Mouse (Mus musculus) embryonic facial prominence, embryonic 10.5 days (tissue): ENCODE results near the gene Olfr275. TPM values are rescaled to one million over a fixed set of nuclear protein-coding genes. Genes with fewer than 3 reads are reported as not detected.
"Not testable (repeated sequence)": the region's sequence is repeated elsewhere in the genome, so short reads cannot be mapped to it uniquely, and the experiment has no call there.

Experiments used
- DNase-seq: peaks from one replicate; pipeline ENCODE4 v3.0.0-alpha.2; 2017; ENCODE audit warnings: low spot score
- H3K27ac ChIP-seq: fragments of 300-500 bp; sonication (generic); replicated peaks from 2 replicates; pipeline ENCODE4 v1.5.1; 2016; ENCODE audit warnings: mild to moderate bottlenecking
- H3K27me3 ChIP-seq: fragments of 300-500 bp; sonication (generic); replicated peaks from 2 replicates; pipeline ENCODE4 v1.6.1; 2016; ENCODE audit warnings: low read depth, mild to moderate bottlenecking; ENCODE audit not compliant: poor library complexity, severe bottlenecking
- H3K36me3 ChIP-seq: fragments of 300-500 bp; sonication (generic); replicated peaks from 2 replicates; pipeline ENCODE4 v1.6.1; 2016; ENCODE audit warnings: mild to moderate bottlenecking, moderate library complexity
- H3K4me1 ChIP-seq: fragments of 300-500 bp; sonication (generic); 2 replicates; pipeline ENCODE4 v1.6.1; 2016
- H3K4me3 ChIP-seq: fragments of 300-500 bp; sonication (generic); 2 replicates; pipeline ENCODE4 v1.5.1; 2016; ENCODE audit warnings: mild to moderate bottlenecking, moderate library complexity
- H3K9me3 ChIP-seq: fragments of 300-500 bp; sonication (generic); 2 replicates; pipeline ENCODE4 v1.6.1; 2016; ENCODE audit warnings: mild to moderate bottlenecking
- WGBS: fragments of 180-500 bp; shearing (Covaris S2); methylation state at CpG from one replicate; pipeline ENCODE4 v1.1.7; 2016; 5-methylcytosine and 5-hydroxymethylcytosine counted together
- polyA plus RNA-seq: library from polyadenylated mRNA; unstranded; fragments of >200 nt; fragmentation: Nextera tagmentation; extraction: Ambion mirVana; gene quantifications from 2 replicates; pipeline ENCODE4 v1.2.1, GENCODE M21; 2016

Olfr275 gene
- polyA plus RNA-seq: not detected in 2 replicates

DNA sequence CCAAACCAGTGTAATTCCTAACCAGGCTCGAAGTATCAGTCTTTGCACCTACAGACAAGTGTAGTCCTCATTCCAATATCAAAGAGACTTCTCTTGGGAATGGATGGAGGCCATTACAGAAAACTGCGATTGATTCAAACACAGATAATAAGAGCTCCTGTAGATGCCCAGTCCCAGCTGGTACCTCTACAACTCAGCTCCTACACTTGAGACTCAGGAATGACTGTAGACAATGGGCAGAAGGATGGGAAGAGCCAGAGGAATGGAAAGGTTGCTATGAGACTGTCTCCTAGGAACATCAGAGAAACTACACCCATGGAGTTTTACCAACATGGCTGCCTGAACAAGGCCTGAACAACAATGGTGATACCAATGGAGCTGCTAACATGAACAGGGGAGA is at the start of gene Olfr275:
TSS of gene Olfr275 (plus strand) at position 301 of the 400 bp plus-strand sequence.
- no peak for DNase-seq
- H3K36me3 ChIP-seq: no peaks in the 10 kb centered on the region
- no peak within 1 kb of the TSS for H3K4me3 ChIP-seq
- 84% methylated on average over 2 of the region's 2 CpGs for WGBS
- H3K27me3 ChIP-seq: no peaks in the 10 kb centered on the region
- H3K9me3 ChIP-seq: no peaks in the 10 kb centered on the region
- no peaks in the 10 kb centered on the region for H3K4me1 ChIP-seq
- no peak within 1 kb of the TSS for H3K27ac ChIP-seq

DNA sequence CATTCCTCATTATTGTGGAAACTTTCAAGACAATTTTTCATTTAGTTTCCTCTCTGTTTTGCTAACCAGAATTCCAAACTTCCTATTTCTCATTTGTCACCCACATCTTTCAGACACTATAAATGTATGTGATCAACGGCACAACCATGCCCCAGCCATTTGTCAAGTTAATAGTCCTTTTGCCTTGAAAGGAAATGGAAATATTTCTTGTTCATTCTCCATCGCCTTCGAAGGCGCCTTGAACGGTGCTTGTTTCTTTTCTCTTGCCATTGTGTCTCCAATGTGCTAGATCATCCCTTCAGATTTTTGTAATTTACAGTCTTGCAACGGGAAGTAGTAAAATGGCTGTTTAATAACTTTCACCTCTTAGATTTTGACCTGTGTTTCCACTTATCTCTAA is 48.8 kb upstream of the Olfr275 start:
- H3K36me3 ChIP-seq: no peaks in the 10 kb centered on the region
- no peak for DNase-seq
- no peak overlapping the region for H3K4me3 ChIP-seq
- H3K27ac ChIP-seq: no peak overlapping the region
- H3K4me1 ChIP-seq: no peaks in the 10 kb centered on the region
- no peaks in the 10 kb centered on the region for H3K9me3 ChIP-seq
- WGBS: 90% methylated on average over 6 of the region's 6 CpGs
- no peaks in the 10 kb centered on the region for H3K27me3 ChIP-seq

DNA sequence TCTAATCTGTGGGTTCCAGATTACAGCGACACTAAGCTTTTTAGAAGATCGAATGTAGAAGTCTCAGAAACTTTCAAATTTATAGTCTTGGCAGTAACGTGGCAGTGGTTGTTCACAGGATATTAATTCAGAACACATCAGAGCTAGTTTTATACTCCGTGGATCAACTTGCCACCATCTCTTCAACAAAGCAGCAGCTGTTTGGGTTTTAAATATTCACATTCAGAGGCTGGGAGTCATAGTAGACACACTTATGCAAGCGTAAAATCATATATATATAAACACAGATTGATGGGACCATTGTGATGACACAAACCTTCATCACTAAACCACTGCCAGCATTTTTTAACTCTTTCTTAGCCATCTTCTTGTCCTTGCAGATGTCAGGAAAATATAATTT is 42.2 kb upstream of the Olfr275 start:
- no peaks in the 10 kb centered on the region for H3K4me1 ChIP-seq
- no peak overlapping the region for H3K4me3 ChIP-seq
- H3K27ac ChIP-seq: no peak overlapping the region
- no peaks in the 10 kb centered on the region for H3K36me3 ChIP-seq
- no peaks in the 10 kb centered on the region for H3K27me3 ChIP-seq
- no peaks in the 10 kb centered on the region for H3K9me3 ChIP-seq
- no peak for DNase-seq
- 87% methylated on average over 5 of the region's 5 CpGs for WGBS

DNA sequence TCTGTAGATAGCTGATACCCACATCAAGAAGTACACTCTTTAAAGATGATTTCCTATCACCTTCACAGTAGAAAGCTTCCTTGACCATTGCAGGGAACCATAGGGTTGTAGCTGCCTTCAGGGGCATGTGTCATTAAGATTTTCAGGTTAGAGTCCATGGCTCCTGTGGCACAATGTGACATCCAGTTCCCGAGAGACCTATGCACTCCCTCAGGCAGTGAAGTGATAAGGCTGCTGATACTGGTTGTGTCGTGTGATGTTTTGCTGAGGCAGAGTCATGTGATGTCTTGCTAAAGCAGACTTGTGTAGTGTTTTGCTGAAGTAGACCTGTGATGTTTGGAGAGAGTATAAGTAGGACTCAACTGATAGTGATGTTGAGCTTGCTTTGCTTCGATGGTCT is 14.4 kb upstream of the Olfr275 start:
- Histone ChIP-seq H3K27me3 (no peaks in the 10 kb centered on the region), H3K4me1 (no peaks in the 10 kb centered on the region), H3K36me3 (no peaks in the 10 kb centered on the region), H3K4me3 (no peak overlapping the region), H3K27ac (no peak overlapping the region), H3K9me3 (no peaks in the 10 kb centered on the region)
- no peak for DNase-seq
- 81% methylated on average over 3 of the region's 3 CpGs for WGBS

DNA sequence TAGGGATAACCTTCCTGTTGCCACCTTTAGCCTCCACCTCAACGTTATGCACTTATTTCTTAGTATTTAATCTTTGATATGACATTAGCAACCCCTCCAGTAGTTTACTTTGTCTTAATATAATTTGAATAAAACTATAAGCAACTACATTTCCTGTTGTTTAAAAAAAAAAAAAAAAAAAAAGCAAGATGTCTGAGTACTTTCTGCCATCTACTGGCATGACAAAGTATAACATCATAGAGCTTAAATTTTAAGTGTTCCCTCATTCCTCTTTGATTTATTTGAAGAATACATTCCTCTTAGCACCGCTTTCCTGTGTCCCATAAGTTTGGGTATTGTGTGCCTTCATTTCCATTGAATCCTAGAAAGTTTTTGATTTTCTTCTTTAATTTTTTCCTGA is 2.5 kb upstream of the Olfr275 start:
- WGBS: 45% methylated on average over 2 of the region's 2 CpGs
- Histone ChIP-seq H3K27me3 (no peaks in the 10 kb centered on the region), H3K27ac (no peak overlapping the region), H3K4me3 (no peak overlapping the region), H3K4me1 (no peaks in the 10 kb centered on the region), H3K9me3 (no peaks in the 10 kb centered on the region), H3K36me3 (no peaks in the 10 kb centered on the region)
- no peak for DNase-seq

DNA sequence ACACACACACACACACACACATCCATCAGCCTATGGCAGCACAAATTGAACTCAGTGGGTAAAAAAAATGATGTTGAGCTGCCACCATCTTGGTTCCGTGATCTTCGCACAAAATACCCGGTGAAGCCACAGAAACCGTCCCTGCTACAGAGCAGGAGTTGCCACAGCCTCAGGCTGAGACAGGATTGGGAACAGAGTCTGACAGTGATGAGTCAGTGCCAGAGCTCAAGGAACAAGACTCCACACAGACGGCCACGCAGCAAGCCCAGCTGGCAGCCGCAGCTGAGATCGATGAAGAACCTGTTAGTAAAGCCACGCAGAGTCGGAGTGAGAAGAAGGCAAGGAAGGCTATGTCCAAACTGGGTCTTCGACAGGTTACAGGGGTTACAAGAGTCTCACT is 7.0 kb downstream of the Olfr275 start:
- Histone ChIP-seq H3K9me3 (no peaks in the 10 kb centered on the region), H3K27me3 (no peaks in the 10 kb centered on the region), H3K27ac (no peak overlapping the region), H3K4me3 (no peak overlapping the region), H3K36me3 (no peaks in the 10 kb centered on the region), H3K4me1 (no peaks in the 10 kb centered on the region)
- no peak for DNase-seq
- WGBS: 95% methylated on average over 11 of the region's 11 CpGs

DNA sequence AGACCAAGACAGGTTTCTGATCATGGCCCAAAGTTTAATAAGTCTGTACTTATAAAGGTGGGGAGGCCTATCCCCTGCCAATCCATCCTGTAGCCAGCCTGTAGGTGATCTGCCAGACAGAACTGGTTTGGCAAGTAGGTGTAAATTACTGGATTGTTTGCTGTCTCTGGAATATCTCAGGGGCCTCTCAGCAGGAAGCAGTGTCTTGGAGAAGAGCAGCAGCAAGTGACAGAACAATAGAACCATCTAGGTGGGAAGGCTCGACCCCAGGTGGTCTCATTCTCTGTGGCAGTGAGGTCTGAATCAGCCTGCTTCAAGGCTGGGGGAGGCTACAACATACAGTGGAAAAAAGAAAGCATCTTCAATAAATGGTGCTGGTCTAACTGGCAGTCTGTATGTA is 31.0 kb downstream of the Olfr275 start:
- WGBS: 31% methylated on average over 1 of the region's 1 CpGs
- not testable (repeated sequence) for H3K27me3 ChIP-seq, H3K27ac ChIP-seq, H3K4me1 ChIP-seq, DNase-seq, H3K4me3 ChIP-seq, H3K36me3 ChIP-seq, H3K9me3 ChIP-seq

DNA sequence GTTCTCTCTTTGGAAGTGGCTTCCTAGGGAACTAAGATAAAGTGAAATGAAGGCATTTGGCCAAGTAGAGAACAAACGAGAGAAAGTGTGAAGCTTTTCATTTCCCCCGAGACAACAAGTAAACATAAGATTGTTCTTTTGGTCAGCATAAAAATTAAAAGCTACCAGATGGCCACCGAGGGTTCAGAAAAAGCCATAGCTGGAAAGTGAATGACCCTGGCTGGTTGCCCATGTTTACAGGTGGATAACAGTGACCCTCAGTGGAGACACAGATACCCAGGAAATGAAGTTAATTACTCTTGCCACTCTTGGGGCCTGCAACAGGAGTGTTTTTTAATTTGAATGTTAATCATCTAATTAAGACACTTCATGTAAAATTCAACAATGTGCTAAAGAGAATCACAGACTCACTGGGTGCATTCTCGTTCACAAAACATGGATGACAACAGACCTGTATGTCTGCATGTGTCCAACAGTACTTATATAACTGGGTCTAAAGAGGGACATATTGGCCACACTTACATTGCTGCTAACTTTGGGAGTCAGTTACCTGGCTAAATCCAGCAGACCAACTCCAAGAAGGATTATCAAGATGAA is 34.7 kb downstream of the Olfr275 start:
- Histone ChIP-seq H3K27me3 (no peaks in the 10 kb centered on the region), H3K27ac (no peak overlapping the region), H3K4me3 (no peak overlapping the region), H3K4me1 (no peaks in the 10 kb centered on the region), H3K9me3 (no peaks in the 10 kb centered on the region), H3K36me3 (no peaks in the 10 kb centered on the region)
- 77% methylated on average over 4 of the region's 4 CpGs for WGBS
- DNase-seq: no peak

DNA sequence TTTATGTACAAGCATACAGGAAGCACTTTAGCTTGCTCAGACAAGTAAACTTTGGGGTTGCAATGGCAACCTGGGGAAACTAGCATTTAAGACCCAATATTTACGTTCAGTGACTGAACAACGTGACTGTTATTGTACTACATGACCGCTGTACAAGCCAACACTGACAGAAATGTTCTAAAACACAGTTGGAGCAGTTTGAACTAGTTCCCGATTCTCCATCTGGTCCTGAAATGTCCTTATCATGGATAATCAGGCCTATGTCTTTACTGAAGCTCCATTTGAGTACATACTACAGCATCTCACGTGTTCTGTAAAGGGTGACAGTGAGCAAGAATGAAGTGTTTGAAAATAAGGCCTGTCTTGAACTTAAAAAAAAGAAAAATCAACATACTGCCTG is 35.3 kb downstream of the Olfr275 start:
- H3K36me3 ChIP-seq: no peaks in the 10 kb centered on the region
- H3K9me3 ChIP-seq: no peaks in the 10 kb centered on the region
- H3K4me1 ChIP-seq: no peaks in the 10 kb centered on the region
- no peak for DNase-seq
- no peak overlapping the region for H3K27ac ChIP-seq
- no peaks in the 10 kb centered on the region for H3K27me3 ChIP-seq
- 93% methylated on average over 5 of the region's 5 CpGs for WGBS
- no peak overlapping the region for H3K4me3 ChIP-seq

DNA sequence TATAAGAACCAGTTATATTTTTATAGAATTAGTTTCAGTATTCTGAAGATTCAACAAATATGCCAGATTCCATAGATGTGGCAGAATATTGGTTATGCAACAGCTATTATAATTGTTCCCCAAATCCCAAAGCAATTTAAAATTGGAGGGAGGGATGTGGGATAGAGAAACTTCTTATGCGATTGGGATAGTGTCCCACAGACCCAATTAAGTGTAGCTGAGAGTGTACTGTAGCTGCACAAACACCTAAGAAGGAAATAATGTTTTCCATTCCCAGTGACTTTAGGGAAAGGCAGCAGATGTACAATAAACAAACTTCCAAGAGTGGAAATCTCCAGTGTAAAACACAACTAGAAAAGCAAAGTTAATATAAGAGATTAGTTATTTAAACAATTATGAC is 44.7 kb downstream of the Olfr275 start, which contains the start of gene Olfr273:
TSS of gene Olfr273 (minus strand) at position 101 of the 400 bp plus-strand sequence.
- DNase-seq: no peak
- 82% methylated on average over 1 of the region's 1 CpGs for WGBS
- Histone ChIP-seq H3K27ac (no peak within 1 kb of the TSS), H3K36me3 (no peaks in the 10 kb centered on the region), H3K4me1 (no peaks in the 10 kb centered on the region), H3K9me3 (no peaks in the 10 kb centered on the region), H3K4me3 (no peak within 1 kb of the TSS), H3K27me3 (no peaks in the 10 kb centered on the region)

DNA sequence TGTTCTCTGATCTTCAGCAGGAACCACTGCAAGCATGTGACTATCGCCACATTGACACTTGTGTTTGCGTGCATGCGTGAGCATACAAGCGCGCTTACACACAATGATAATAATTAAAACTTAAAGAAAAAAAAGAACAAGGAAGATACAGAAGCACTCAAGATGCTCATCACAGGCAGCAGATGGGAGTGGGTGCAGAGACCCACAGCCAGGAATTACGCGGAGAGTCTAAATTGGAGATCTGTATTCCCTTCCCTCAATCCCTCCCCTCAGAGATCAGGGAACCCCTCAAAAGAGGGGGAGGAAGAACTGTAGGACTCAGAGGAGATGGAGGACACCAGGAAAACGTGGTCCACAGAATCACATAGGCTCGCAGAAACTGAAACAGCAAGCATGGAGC is 49.8 kb downstream of the Olfr275 start:
- H3K4me1 ChIP-seq: no peaks in the 10 kb centered on the region
- no peaks in the 10 kb centered on the region for H3K27me3 ChIP-seq
- H3K36me3 ChIP-seq: no peaks in the 10 kb centered on the region
- H3K9me3 ChIP-seq: no peaks in the 10 kb centered on the region
- H3K27ac ChIP-seq: no peak overlapping the region
- H3K4me3 ChIP-seq: no peak overlapping the region
- WGBS: 91% methylated on average over 9 of the region's 9 CpGs
- no peak for DNase-seq
